ENCODE assay signal across 8 mouse cellular contexts in the genomic region with DNA sequence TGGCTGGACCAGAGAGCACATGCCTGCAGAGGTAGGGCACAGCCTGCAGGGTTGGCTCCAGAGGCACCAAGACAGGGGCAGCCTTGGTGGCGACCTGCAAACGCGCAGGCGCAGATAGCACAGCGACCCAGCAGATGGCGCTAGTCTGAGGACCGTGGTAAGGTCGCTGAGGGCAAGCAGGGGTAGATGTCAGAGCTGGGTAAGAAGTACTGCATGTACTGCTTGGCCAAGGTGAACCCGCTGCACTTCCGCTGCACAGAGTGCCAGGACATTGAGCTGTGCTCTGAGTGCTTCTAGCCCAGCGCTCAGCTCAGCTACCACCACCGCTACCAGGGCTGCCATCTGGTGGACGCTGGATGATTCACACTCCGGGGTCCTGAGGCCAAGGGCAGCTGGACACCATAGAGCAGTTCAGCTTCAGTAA.
DNase-seq lines count a peak whose midpoint lies in the region; ATAC-seq lines count a peak whose summit lies in the region.
"Not testable (repeated sequence)": the region's sequence is repeated elsewhere in the genome, so short reads cannot be mapped to it uniquely, and the experiment has no call there.

No protein-coding gene starts in this region.

- intact Hi-C loops in left cerebral cortex, postnatal 10 days (cut with DNase I), result not testable (repeated sequence)

- H3K27ac ChIP-seq in intestine, embryonic 14.5 days (ENCODE audit: low read depth), result not testable (repeated sequence)

- peak; percentile 74; the same call in 1 of the 2 replicates for ATAC-seq in intestine, embryonic 14.5 days (replicated peaks; ENCODE audit: low FRiP score, low TSS enrichment, low read depth)
- ATAC-seq in megakaryocyte-erythroid progenitor cell, adult 5-6 weeks (replicated peaks; ENCODE audit: low FRiP score, low TSS enrichment, poor library complexity, severe bottlenecking), result peak; percentile 100

- 3% methylated on average over 14 of the region's 14 CpGs for WGBS in intestine, embryonic 14.5 days

- H3K36me3 ChIP-seq in intestine, embryonic 14.5 days (ENCODE audit: control insufficient read depth, insufficient read depth, low read length), result not testable (repeated sequence)

- not testable (repeated sequence) for H3K9me3 ChIP-seq in intestine, embryonic 14.5 days (ENCODE audit: control insufficient read depth, low read length)

- peak overlapping the region; percentile 46 for H3K4me2 ChIP-seq in intestine, embryonic 14.5 days (ENCODE audit: low read length)

- H3K27me3 ChIP-seq in intestine, embryonic 14.5 days (replicated peaks; ENCODE audit: control insufficient read depth, insufficient read depth, low read length), result not testable (repeated sequence)

- H3K4me3 ChIP-seq in intestine, embryonic 14.5 days (ENCODE audit: low read depth, low read length), result peak overlapping the region; percentile 17; the same call in 1 of the 2 replicates

- H3K4me1 ChIP-seq in intestine, embryonic 14.5 days (replicated peaks; ENCODE audit: control insufficient read depth, insufficient read depth, low read length), result not testable (repeated sequence)

- not testable (repeated sequence) for H3K9ac ChIP-seq in intestine, embryonic 14.5 days (ENCODE audit: low read length)

- peak; percentile 74 to 75 for DNase-seq in adrenal gland, adult 18-20 months (ENCODE audit: low spot score in 2 of 2)
- peak; percentile 85 for DNase-seq in embryo, embryonic 11 days
- DNase-seq in gastrocnemius, postnatal 25 days, result peak; percentile 58
- peak; percentile 84 for DNase-seq in intestine, embryonic 14.5 days (ENCODE audit: low spot score)
- DNase-seq in left cerebral cortex, postnatal 10 days (ENCODE audit: extremely low spot score in 1 of 2, low spot score in 2 of 2), result peak; percentile 47 to 81
- DNase-seq in right cerebral cortex, postnatal 14 days, result peak; percentile 69
- peak; percentile 69 to 72 for DNase-seq in urinary bladder, postnatal 36 days (ENCODE audit: low spot score in 2 of 2)
